Mouse (Mus musculus) hindbrain, embryonic 15.5 days (tissue): ENCODE measurements around the gene Maml2. TPM values are rescaled to one million over a fixed set of nuclear protein-coding genes. Genes with fewer than 3 reads are reported as not detected.

Experiments
- ATAC-seq: fragments of 200-750 bp; cut with Nextera tagmentation; 2 replicates; pipeline ENCODE4 v1.8.0; 2017; ENCODE audit warnings: low read depth, moderate number of reproducible peaks, moderate TSS enrichment; ENCODE audit not compliant: low FRiP score
- H3K27ac ChIP-seq: fragments of 300-500 bp; sonication (generic); replicated peaks from 2 replicates; pipeline ENCODE4 v1.5.1; 2015; ENCODE audit warnings: mild to moderate bottlenecking, inconsistent platforms
- H3K27me3 ChIP-seq: fragments of 300-500 bp; sonication (generic); 2 replicates; pipeline ENCODE4 v1.6.1; 2015; ENCODE audit warnings: control low read depth, inconsistent platforms
- H3K36me3 ChIP-seq: fragments of 300-500 bp; sonication (generic); 2 replicates; pipeline ENCODE4 v1.6.1; 2015; ENCODE audit warnings: control low read depth, inconsistent platforms
- H3K4me1 ChIP-seq: fragments of 300-500 bp; sonication (generic); replicated peaks from 2 replicates; pipeline ENCODE4 v1.6.1; 2015; ENCODE audit warnings: control low read depth, inconsistent platforms
- H3K4me2 ChIP-seq: fragments of 300-500 bp; sonication (generic); 2 replicates; pipeline ENCODE4 v1.6.1; 2015; ENCODE audit warnings: moderate library complexity, mild to moderate bottlenecking, inconsistent platforms
- H3K4me3 ChIP-seq: fragments of 300-500 bp; sonication (generic); 2 replicates; pipeline ENCODE4 v1.5.1; 2015; ENCODE audit warnings: mild to moderate bottlenecking, inconsistent platforms
- H3K9ac ChIP-seq: fragments of 300-500 bp; sonication (generic); 2 replicates; pipeline ENCODE4 v1.6.1; 2015; ENCODE audit warnings: inconsistent platforms
- H3K9me3 ChIP-seq: fragments of 300-500 bp; sonication (generic); 2 replicates; pipeline ENCODE4 v1.6.1; 2016; ENCODE audit warnings: control low read depth, inconsistent platforms
- WGBS: fragments of 180-500 bp; shearing (Covaris S2); methylation state at CpG from one replicate; pipeline ENCODE4 v1.1.7; 2015; 5-methylcytosine and 5-hydroxymethylcytosine counted together
- polyA plus RNA-seq: library from polyadenylated mRNA; unstranded; fragments of >200 nt; fragmentation: Nextera tagmentation; extraction: Ambion mirVana; gene quantifications from 2 replicates; pipeline ENCODE4 v1.2.1, GENCODE M21; 2015

Maml2 gene
- polyA plus RNA-seq, 1 experiment from 2014 or later = 11.2 TPM

DNA sequence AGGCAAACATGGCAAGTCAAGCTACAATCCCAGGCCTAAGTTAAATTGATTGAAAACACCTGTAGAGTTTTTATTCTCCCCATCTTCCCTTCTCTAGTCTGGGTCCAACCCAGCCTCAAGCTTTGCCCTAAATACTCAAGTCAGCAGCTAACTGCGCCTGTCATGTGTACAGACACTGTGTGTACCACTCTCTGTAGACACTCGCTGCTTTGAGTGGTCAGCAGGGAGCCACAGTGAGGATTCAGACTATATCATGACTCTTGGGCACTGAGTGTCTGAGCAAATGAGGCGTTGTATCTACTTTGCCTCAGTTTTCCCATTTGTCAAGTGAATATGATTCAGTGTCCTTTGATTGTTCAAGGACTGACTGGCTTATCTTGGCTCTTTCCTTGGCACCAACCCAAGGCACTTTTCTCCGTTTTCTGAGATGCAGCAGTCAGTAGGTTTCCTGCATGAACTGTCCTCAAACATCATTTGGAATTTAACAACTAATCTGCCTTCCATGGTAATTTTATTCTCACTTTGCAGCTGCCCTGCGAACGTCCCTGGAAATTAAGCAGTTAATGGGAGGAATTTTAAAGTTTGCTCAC is 135.8 kb downstream of the Maml2 start:
- no peaks in the 10 kb centered on the region for H3K36me3 ChIP-seq
- 81% methylated on average over 6 of the region's 6 CpGs for WGBS
- no peak overlapping the region for H3K9ac ChIP-seq
- no peak overlapping the region for H3K4me2 ChIP-seq
- H3K9me3 ChIP-seq = no peaks in the 10 kb centered on the region
- H3K27me3 ChIP-seq = no peaks in the 10 kb centered on the region
- H3K4me1 ChIP-seq = peaks cover 4% of the 10 kb centered on the region
- ATAC-seq = no peak
- no peak overlapping the region for H3K4me3 ChIP-seq
- no peak overlapping the region for H3K27ac ChIP-seq

DNA sequence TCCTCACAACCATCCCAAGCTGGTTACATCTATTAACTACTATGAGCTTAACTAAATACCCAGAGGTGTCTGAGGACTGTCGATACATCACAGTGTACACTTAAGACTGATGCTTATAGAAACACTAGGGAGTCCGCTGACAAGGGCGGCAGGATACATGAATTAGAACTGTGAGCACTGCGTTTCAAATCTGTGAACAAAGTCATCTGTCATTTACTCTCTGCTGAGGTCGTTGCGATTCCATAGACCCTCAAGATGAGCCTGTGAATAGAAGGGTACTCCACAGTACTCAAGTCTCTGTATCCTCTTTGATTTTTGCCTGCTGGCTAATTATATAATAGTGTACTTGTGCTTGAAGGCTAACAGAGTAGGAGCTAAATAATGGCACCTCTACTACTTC is 143.2 kb downstream of the Maml2 start:
- no peaks in the 10 kb centered on the region for H3K9me3 ChIP-seq
- no peak overlapping the region for H3K9ac ChIP-seq
- H3K36me3 ChIP-seq = no peaks in the 10 kb centered on the region
- H3K27me3 ChIP-seq = no peaks in the 10 kb centered on the region
- WGBS = 53% methylated on average over 6 of the region's 6 CpGs
- H3K4me1 ChIP-seq = no peaks in the 10 kb centered on the region
- H3K4me2 ChIP-seq = no peak overlapping the region
- ATAC-seq = no peak
- H3K4me3 ChIP-seq = no peak overlapping the region
- H3K27ac ChIP-seq = no peak overlapping the region

DNA sequence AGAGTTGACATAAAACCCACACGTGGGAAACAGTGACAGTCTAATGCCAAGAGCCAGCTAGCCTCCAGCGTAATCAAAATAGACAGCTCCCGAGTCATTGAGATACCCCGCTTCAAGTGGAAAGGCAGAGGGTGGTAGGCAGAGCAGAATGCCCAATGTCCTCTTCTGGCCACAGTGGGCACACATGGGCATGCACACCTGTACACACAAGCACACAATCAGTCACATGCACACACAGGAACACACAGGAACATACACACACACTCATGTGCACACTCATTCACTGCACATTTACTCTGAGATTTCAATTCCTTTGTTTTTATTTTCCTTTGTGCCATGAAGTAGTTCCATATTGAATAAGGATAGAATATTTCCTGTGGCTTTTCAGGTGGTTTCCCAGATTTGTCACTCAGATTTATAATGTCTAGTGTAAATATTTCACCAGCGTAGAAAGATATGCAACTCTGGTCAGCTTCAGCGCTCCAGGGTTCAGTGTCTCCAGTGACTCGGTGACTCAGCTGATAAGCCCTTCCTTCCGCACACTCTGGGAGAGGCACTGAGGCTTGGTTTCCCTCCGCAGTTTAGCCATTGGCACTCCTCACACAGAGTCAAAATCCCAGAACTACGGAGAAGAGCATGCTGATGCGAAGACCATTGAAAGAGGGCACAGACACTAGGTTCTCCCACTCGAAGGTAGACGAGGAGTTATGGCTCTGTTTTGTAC is 144.4 kb downstream of the Maml2 start:
- Histone ChIP-seq H3K27ac (no peak overlapping the region), H3K9me3 (no peaks in the 10 kb centered on the region), H3K4me1 (no peaks in the 10 kb centered on the region), H3K36me3 (no peaks in the 10 kb centered on the region), H3K9ac (no peak overlapping the region), H3K4me2 (no peak overlapping the region), H3K27me3 (no peaks in the 10 kb centered on the region), H3K4me3 (no peak overlapping the region)
- 85% methylated on average over 13 of the region's 13 CpGs for WGBS
- ATAC-seq = no peak

DNA sequence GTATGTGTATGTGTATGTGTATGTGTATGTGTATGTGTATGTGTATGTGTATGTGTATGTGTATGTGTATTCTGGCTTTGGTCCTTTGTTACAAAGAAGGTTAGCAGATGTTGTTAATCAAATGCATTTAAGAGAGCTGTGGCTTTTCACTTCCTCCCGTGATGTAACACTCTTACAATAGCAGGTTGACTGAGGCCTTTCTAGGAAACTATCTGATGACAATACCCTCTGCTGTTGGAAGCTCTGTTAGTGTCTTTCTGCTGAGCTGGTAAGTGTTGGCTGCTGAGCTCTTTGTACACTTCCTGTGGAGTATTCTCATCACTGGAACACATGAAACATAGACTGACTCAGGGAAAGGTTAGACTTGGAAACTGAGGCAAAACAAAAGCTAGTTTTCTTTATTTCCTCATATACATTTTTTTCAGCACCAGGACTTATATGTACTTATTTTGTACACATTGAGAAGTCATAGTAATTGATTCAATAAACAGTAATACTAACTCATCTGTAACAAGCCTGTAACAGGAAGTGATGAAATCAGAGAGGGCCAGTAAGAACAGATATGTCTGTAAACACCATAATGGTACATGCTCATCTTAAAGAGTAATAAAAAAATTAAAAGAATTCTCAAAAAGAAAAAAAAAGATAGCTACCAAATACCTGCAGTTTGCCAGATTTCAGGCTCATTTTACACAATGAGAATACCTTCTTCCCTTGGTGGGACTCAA is 145.9 kb downstream of the Maml2 start:
- Histone ChIP-seq H3K9me3 (no peaks in the 10 kb centered on the region), H3K27me3 (no peaks in the 10 kb centered on the region), H3K27ac (no peak overlapping the region), H3K9ac (no peak overlapping the region), H3K4me1 (no peaks in the 10 kb centered on the region), H3K4me2 (no peak overlapping the region), H3K4me3 (no peak overlapping the region), H3K36me3 (no peaks in the 10 kb centered on the region)
- 54% methylated on average over 1 of the region's 1 CpGs for WGBS
- no peak for ATAC-seq

DNA sequence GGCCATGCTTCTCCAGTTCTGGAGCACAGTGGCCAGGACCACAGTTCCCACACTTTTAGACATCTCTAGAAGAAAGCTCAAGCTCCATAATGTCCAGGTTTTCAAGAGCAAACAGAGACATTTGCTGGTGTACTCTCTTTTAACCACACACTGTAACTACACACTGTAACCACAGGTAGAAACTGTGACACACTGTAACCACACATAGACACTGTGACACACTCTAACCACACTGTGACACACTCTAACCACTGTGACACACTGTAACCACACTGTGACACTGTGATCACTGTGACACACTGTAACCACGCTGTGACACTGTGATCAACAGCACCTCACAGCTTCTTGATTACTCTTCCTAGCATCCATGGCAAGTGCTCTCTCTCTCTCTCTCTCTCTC is 148.5 kb downstream of the Maml2 start:
- Histone ChIP-seq H3K4me1 (no peaks in the 10 kb centered on the region), H3K36me3 (no peaks in the 10 kb centered on the region), H3K27me3 (no peaks in the 10 kb centered on the region), H3K9me3 (no peaks in the 10 kb centered on the region), H3K9ac (no peak overlapping the region), H3K4me2 (no peak overlapping the region), H3K4me3 (no peak overlapping the region), H3K27ac (no peak overlapping the region)
- WGBS = 82% methylated on average over 1 of the region's 1 CpGs
- no peak for ATAC-seq

DNA sequence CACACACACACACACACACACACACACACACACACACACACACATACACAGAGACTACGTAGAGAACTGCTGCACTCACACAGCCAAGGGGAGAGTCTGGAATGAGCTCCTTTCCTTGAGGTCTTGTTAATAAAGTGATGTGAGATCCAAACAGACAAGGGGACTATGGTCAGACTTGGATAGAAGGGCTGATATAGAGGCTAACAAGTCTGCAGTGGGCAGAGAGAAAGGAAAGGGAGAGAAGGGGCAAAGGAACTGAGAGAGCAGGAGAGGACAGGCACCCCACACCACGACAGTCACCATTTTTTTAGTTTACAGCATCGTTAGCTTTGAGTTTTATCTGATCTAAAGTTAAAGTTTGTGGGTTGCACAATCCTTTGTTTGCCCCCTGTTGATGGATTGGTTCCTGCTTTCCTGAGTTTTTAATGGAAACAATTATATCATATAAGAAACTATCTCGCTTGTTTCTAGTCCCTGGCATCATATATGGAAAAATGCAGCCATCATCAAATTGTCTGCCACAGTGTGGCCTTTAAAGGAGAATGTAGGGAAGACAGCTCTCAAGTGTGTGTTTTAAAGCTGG is 149.0 kb downstream of the Maml2 start, which contains the start of gene Gm17571:
Gene Gm17571 (minus strand): TSS at position 51 of the 583 bp plus-strand sequence.
- H3K4me1 ChIP-seq = no peaks in the 10 kb centered on the region
- H3K36me3 ChIP-seq = no peaks in the 10 kb centered on the region
- H3K9me3 ChIP-seq = no peaks in the 10 kb centered on the region
- no peak within 1 kb of the TSS for H3K4me2 ChIP-seq
- no peak within 1 kb of the TSS for H3K27ac ChIP-seq
- WGBS = 82% methylated on average over 4 of the region's 4 CpGs
- no peak within 1 kb of the TSS for H3K9ac ChIP-seq
- ATAC-seq = no peak
- H3K27me3 ChIP-seq = no peaks in the 10 kb centered on the region
- no peak within 1 kb of the TSS for H3K4me3 ChIP-seq

DNA sequence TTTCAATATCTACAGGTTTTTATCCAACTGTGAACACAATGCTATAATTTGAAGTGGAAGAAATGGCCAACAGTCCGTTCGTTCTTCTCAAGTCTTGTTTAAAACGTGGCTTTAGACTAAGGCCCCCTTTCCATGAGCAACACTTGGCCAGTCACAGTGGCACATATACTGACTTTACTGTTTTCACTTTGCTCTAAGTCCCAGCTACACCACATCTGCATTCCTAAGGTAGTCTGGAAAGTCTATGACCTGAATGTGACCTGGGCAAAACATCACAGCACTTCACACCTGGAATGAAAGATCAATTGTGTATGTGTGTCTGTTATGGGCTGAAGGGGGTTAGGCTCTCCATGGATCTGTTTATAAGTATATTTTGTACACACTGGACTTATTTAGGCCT is 151.0 kb downstream of the Maml2 start:
- ATAC-seq = no peak
- Histone ChIP-seq H3K27ac (no peak overlapping the region), H3K4me2 (no peak overlapping the region), H3K9me3 (no peaks in the 10 kb centered on the region), H3K9ac (no peak overlapping the region), H3K36me3 (no peaks in the 10 kb centered on the region), H3K4me3 (no peak overlapping the region), H3K4me1 (no peaks in the 10 kb centered on the region), H3K27me3 (no peaks in the 10 kb centered on the region)
- WGBS = 89% methylated on average over 3 of the region's 3 CpGs

DNA sequence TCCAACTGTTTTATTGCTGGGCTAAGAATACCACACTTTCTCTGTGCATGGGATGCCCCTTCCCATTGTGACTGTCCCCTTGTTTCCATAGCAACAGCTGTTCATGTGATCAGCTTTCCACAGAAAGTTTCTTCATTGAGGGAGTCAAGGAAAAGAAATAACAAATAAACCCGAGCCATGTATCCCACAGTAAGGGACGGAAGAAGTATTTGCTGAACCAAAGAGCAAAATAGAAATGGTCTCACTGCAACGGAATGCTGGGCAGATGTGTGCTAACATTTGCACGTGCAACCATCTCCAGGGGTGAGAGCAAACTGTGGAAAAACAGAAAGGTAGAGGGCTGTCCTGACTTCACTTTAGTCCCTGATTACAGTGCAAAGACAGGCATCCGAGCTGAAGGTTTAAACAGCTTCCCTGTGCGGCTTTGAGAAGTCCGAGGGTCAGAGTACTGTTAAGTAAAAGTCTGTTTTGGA is 156.9 kb downstream of the Maml2 start:
- Histone ChIP-seq H3K27ac (peak overlapping the region; percentile 50), H3K9ac (no peak overlapping the region)
- 20% methylated on average over 7 of the region's 7 CpGs for WGBS

DNA sequence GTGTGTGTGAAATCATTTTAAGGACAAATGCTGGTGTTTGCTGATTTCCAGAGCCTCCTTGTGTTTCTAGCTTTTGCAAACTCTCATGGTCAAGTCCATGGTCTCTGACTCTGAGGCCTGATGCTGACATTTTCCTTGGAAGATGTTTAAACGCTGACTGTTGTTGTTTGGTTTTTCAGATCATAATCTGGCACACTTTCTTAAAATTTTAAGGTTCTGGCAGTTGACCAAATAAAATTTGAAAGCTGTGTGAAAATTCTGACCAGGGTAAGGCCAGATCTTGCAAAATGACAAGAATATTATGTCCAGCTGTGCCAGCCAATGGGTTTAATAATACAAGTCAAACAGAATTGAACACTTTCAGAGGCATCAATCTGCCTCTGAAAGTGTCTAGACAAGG is 157.5 kb downstream of the Maml2 start:
- WGBS = 79% methylated on average over 1 of the region's 1 CpGs
- no peak overlapping the region for H3K4me3 ChIP-seq
- no peaks in the 10 kb centered on the region for H3K27me3 ChIP-seq
- peaks cover 9% of the 10 kb centered on the region for H3K4me1 ChIP-seq
- no peaks in the 10 kb centered on the region for H3K36me3 ChIP-seq
- peak overlapping the region; percentile 50; the same call in 1 of the 2 replicates for H3K27ac ChIP-seq
- no peak overlapping the region for H3K4me2 ChIP-seq
- no peaks in the 10 kb centered on the region for H3K9me3 ChIP-seq
- no peak for ATAC-seq
- H3K9ac ChIP-seq = no peak overlapping the region

More for the DNA sequence above, 156.9 kb downstream of the Maml2 start:
- 0 out of 2 replicates have a peak overlapping the region, but pooled peaks have one; percentile 5 for H3K4me2 ChIP-seq
- no peaks in the 10 kb centered on the region for H3K27me3 ChIP-seq
- no peak overlapping the region for H3K4me3 ChIP-seq
- ATAC-seq = peak; percentile 63; the same call in 1 of the 2 replicates
- H3K9me3 ChIP-seq = no peaks in the 10 kb centered on the region
- H3K4me1 ChIP-seq = peaks cover 9% of the 10 kb centered on the region
- no peaks in the 10 kb centered on the region for H3K36me3 ChIP-seq

DNA sequence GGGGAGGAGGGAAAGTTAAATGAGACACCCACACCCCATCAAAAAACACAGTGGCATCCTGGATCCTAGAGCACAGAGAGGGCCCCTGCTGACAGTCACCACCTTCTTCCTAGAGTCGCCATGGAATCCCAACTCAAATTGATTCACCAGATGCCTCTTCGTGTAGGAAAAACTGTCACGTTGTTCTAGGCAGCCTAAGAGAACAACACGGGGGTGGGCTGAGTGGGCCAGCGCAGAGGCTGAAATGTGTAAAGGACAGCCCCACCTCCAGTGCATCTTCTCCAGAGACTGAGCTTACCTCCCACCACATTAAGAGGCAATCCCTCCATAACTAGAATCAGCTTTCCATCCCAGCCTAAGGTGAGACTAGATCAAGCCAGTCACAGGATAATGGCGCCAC is 160.0 kb downstream of the Maml2 start:
- H3K4me2 ChIP-seq = no peak overlapping the region
- H3K4me1 ChIP-seq = peaks cover 9% of the 10 kb centered on the region
- H3K27me3 ChIP-seq = no peaks in the 10 kb centered on the region
- ATAC-seq = no peak; the same call in 1 of the 2 replicates
- no peaks in the 10 kb centered on the region for H3K36me3 ChIP-seq
- WGBS = 71% methylated on average over 6 of the region's 6 CpGs
- H3K27ac ChIP-seq = no peak overlapping the region
- no peak overlapping the region for H3K4me3 ChIP-seq
- no peak overlapping the region for H3K9ac ChIP-seq
- H3K9me3 ChIP-seq = no peaks in the 10 kb centered on the region

DNA sequence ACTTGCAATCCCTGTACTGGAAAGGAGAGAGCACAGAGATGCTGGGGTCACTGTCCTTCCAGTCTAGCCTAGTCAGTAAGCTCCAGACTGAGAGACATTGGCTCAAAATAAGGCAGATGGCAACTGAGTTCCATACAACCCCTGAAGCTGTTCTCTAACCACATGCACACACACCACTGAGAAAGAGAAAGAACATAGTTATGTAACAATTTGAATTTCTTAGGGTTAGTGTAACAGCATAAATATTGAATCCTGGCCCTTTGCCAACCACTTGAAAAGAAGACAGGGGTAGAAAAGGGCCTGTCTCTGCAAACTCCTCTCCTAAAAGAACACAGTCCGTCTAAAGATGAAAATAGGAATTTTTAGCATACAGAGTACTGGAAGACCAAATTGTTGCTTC is 161.6 kb downstream of the Maml2 start:
- no peak overlapping the region for H3K9ac ChIP-seq
- ATAC-seq = no peak
- H3K4me3 ChIP-seq = no peak overlapping the region
- H3K36me3 ChIP-seq = no peaks in the 10 kb centered on the region
- H3K27me3 ChIP-seq = no peaks in the 10 kb centered on the region
- peaks cover 9% of the 10 kb centered on the region for H3K4me1 ChIP-seq
- no peaks in the 10 kb centered on the region for H3K9me3 ChIP-seq
- no peak overlapping the region for H3K4me2 ChIP-seq
- no peak overlapping the region for H3K27ac ChIP-seq
- WGBS = 54% methylated on average over 1 of the region's 1 CpGs

DNA sequence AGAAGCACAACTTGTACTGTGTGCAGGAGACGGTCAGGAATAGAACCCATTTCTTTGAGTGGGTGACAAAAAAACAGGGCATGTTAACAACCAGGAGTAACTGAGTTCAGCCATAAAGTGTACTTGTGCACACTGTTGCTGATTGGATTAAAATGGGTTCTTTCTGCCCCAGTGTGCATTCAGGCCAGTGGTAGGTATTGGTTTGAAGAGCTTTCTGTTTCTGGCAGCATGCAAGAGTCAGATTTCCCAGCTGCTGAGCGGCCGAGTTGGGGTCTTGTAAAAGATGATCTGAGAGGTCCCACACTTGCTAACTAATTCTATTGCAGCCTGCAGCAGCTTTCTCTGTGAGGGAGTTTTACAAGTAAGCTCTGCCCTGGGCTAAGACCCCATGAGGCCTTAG is 162.3 kb downstream of the Maml2 start:
- H3K9me3 ChIP-seq = no peaks in the 10 kb centered on the region
- H3K4me3 ChIP-seq = no peak overlapping the region
- H3K36me3 ChIP-seq = no peaks in the 10 kb centered on the region
- no peak overlapping the region for H3K4me2 ChIP-seq
- H3K27me3 ChIP-seq = no peaks in the 10 kb centered on the region
- no peak for ATAC-seq
- H3K27ac ChIP-seq = no peak overlapping the region
- H3K4me1 ChIP-seq = peaks cover 3% of the 10 kb centered on the region; the same call in 1 of the 2 replicates
- WGBS = 91% methylated on average over 3 of the region's 3 CpGs
- H3K9ac ChIP-seq = no peak overlapping the region
